Mouse (Mus musculus) thymus, postnatal 4 days (tissue): Measurements from ENCODE around the gene Rnft2.
A peak's percentile ranks its signal among the peaks of the same experiment; 100 is the strongest.

Experiments used
- DNase-seq: peaks from one replicate; pipeline ENCODE4 v3.0.0; 2021

The Rnft2 gene

DNA sequence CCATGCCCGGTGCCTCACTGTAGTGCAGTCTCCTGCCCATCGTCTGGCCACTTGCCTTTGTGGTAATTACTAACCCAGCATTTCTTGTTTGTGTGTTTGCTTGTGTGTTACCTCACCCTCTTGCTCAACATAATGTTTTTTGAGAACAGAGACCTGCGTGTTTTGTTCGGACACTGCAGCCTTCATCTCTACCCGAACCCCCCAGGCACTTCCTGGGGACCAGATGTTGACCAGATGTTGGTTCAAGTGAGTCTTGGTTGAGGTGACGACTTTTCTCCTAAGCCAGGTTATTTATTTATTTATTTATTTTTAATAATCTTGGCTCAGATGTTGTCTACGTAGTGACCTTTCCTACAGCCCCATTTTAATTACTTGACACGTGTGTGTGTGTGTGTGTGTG, 2.5 kb upstream of the Rnft2 start:
- DNase-seq, result no peak

DNA sequence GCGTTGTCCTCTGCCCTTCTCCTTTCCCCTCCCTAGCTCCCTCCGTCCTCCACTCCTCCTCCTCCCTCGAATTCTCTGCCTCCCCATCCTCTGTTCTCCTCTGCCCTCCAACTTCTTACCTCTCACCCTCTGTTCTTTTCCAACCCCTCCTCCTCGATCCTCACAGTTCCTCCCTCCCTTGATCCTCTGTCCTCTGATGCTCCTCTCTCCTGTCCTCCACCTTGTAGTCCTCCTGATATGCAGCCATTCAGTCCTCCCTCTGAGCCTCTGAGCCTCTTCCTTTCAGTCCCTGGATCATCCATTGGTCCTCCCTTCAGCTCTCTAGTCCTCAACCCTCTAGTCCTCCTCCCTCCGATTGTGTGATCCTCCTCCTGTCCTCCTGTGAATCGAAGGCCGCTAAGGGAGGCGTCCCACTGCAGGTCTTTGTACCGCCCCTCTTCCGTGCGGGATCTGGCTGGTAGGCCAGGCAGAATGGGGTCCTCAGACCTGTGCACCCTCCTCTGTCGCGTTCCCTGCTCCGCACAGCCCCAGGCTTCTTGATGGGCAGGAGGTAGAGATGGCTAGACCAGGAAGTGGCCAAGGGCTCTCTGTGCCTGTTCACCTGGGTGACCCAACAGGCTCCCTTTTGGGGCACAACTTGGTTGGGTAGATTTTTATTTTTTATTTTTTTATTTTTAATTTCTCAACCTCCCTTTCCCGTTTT, 841 bp upstream of the Rnft2 start:
- DNase-seq, result peak; percentile 19

DNA sequence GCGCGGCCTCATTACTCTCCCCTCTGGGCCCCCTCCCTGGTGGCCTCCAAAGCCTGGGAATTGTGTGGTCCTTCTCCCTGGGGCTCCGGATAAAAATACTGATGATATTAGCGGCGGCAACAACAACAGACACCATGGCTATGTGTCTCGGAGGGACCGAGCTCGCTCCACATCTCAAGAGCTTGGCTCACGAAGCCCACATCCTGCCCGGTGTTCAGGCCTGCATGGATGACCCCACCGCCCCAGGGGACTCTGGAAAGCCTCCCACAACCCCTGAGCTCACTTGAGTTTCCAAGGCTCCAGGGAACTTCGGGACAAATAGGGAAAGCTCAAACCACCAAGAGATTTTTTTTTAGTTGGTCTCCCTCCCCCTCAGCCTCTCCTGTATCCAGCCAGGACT, 5.2 kb downstream of the Rnft2 start:
- DNase-seq, result no peak

DNA sequence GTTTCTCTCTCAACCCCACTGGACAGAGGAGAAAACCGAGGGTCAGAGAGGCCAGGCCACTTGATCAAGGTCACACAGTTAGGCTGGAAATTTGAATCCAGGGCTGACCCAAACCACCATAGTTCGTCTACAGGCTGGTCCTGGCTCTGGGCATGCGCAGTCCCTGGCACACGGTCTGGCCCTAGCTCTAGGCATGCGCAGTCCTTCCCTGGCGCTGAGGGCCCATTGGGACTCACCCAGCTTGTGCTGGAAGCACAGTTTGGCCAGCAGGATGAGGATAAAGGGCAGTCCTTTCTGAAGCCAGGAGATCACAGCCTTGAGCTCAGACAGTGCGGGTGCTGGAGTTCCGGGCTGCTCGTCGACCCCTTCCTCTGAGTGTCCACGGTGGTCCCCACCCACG, 8.0 kb downstream of the Rnft2 start:
- DNase-seq, result no peak

DNA sequence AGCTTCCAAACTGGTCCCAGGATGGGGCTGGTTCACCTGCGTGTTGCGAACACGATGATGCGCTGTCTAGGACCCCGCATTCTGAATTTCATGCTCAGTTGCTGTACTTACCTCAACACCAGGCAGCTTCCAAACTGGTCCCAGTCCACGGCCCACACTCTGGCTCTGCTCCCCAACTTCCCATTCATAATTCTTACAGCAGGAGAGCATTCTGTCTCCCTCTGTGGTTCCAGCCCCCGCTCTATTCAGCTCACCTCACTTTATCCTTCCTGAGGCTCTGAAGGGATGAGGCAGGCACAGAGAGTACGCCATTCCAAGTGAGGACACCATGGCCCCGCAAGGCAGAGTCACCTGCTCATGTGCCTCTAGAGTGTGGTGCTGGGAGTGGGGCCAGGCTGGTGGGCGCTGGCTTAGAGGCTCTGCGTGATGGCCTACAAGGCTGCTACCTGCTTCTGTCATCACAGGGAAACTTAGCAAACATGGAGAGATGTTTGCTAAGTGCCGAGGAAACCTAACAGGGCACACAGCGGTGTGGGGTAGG, 14.8 kb downstream of the Rnft2 start:
- no peak for DNase-seq

DNA sequence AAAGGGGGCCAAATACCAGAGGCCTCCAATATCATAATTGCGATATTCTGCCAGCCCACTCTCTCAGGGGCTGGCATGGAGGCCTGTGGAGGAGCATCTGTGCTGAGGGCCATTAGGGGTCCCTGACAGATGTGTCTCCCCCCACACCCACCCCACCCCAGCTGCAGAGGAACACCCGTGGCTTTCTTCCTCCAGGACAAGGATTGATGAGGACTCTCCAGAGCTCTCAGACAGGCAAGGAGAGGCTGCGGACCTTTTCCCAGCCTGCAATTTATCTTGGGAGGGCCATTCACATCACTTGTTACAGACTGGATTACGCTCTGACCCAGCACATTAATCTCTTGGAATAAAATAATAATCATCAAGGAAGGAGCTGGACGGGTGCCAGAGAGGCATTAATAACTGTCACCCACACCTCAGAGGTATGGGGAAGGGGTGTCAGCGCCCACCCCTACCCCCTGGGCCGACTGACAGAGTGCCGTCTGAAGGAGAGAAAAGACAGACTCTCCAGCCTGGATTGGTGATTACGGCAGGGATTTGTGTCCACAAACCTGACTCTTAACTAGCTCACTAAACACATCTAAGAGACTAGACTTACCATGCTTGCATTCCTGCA, 21.7 kb downstream of the Rnft2 start:
- no peak for DNase-seq

DNA sequence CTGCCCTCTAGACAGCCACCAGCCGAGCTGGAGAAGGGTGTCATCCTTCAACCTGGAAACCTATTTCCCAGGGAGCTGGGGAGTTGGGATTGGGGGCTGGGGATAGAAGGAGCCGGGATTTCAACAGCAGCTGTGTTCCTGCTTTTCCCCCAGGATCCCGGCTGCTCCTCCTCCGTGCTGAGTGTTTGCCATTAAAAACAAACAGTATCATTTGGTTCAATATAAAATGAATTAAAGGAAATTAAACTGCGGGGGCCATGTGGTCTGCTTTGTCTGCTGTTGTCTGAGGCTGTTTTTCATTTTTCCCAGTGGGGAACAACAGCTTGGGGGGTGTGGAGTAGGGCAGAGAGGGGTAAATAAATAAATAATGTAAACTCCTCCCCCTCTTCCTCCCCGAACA, 27.5 kb downstream of the Rnft2 start:
- no peak for DNase-seq

DNA sequence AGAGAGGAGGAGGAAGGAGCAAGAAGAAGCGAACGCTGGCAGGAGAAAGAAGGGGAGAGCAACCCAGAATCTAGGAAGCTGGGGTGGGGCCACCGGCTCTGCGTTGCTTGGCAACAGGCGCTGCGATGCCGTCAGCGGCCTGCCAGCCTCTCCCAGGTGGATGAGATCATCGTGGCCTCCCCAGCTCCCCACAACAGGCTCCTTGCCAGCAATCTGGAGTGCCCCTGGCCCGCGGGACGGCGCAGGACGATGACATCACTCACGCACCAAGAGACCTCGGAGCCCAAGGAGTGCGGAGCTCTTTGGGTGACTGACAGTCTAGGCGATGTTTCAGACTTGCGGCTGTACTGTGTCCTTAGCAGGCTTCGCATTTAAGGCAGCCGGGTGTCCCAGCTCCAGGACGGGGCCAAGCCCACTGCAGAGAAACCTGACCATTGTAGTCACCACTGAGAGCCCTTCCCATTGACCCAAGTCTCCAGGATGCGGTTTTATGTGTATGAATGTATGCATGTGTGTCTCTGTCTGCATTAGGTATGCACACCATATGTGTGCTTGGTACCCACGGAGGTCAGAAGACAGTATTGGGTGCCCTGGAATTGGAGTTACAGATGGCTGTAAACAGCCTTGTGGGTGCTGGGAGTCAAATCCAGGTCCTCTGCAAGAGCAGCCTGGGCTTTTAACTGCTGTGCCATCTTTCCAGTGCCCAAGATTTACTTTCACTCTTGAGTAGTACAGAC, 30.3 kb downstream of the Rnft2 start:
- peak; percentile 27 for DNase-seq

DNA sequence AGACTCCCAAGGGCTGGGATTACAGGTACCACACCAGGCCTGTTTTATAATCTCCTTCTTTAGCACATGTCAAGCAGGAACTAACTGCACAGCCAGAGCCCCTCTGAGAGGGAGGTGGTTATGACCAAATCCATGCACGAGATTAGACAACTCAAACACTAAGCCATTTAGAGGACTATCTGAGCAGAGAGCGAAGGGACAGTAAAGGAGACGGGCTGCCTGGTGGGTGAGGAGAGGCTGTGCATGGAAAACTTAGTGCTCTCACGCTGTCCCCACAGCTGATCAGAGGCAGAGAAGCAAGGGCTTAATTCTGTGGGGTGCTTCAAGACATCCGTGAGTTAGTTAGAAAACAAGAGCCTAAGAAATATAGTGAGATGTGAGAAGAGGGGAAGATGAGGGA, 30.9 kb downstream of the Rnft2 start:
- no peak for DNase-seq

DNA sequence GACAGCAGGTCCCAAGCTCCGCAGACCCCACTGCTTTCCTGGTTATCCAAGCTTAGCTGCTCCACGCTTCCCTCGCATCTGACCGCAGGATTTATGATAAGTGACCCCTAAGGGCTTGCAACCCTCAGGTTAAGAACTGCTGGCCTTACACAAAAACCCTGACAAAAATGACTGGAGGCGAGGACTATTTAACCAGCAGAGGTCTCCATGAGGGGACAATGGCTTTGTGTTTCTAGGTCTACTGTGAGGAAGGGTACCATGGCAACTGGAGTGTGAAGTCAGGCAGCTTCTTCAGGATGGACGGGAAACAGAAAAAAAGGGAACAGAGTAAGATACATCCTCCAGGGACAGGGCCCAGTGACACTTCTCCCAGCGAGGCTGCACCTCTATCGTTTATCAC, 39.1 kb downstream of the Rnft2 start:
- no peak for DNase-seq

DNA sequence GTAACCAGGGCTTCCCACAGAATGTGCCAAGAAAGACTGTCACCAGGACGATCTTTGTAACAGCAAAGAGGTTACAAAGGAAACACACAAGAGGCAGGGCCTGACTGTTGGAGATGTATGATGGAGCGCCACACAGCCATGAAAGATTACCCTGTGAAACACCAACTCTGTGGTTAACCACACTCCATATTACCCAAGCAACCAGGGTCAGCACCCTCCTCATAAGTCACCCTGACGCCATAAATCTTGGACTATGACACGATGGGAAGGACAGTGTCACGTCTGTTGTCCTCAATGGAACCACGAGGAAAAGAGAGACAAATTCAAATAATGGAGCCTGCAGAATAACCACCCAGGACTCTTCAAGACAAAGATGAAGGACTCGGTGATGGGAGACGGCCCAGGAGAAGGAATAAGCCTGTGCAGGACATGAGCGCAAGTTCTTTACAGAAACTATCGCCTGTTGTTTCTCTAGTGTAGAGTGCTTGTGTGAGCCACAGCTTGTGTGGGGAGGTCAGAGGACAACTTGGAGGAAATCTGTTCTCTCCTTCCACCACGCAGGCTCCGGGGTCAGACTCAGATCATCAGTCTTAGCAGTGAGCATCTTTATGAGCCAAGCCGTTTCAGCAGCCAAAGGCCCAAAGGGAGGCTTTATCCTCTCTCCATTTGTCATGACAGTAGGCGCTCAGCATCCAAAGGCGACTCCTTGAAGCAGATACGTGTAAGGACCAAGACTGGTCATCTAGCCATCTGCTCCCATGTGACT, 40.1 kb downstream of the Rnft2 start:
- no peak for DNase-seq

DNA sequence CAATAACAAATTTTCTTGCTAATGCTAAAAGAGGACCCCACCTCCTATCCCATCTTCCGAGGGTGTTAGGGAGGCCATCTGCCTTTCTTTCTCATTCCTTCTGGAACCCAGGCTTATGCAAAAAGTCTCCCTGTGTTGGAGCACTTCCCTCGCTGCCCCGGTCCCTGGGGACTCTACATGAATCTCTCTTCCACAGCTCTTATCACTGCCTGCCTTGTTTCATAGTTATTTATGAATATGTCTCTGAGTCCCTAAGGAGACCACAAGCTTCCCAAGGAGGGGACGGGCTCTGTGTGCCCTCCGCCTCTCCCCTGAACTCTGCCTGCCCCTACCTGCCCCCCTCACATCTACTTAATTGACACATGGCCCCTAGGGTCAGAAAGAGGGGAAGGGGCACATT, 45.2 kb downstream of the Rnft2 start:
- no peak for DNase-seq

DNA sequence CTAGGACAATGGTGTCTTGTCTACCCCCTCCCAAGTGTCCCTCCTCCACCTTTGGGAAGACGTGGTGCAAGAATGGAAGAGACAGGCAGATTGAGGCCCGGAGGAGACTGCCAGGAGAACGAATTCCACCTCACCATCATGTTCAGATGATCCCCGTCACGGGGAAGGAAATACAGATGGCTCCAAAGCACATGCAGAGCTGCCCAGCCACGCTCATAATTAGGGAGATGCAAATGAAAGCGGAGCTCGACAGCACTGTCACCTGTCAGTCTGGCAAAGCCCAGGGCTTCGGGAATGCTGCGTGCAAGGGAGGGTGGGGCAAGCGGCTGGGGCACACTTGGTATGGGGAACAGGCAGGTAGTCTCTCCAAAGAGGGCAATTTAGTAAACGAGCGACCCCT, 47.5 kb downstream of the Rnft2 start:
- DNase-seq, result no peak

DNA sequence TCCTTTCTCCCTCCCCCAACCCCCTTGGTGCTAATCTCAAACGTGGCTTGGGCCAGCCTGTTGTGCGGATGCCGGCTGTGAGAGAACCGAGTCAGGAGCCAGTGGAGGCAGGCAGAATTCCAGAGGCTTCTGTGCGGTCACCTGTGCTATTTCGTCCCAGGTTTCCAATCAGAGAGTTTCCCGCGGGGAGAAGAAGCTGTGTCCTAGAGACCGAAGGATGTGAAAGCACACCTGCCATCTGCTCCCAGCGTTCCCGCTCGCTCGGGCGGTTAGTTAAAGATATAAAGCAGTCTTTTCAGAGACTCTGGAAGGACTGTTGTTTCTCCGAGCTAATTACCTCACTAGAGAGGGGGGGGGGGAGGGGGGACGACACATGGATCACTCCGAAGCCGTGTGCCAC, 52.7 kb downstream of the Rnft2 start:
- DNase-seq, result no peak

DNA sequence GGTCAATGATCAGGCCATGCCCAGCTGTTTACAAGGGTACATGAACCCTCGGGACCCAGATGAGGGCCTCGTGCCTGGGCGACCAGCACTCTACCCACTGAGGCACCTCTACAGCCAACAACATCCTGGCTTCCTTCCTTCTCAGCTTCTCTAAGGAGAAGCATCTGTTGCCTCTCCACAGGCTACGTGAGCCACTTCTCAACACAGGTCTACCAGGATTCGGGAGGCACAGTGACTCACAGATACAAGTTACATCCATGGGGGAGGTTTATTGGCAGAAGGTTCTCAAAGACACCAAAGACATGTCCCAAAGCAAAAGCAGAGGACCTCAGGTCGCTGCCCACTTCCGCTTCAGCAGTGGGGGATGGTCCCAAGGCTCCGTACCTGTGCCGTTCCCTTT, 54.4 kb downstream of the Rnft2 start:
- DNase-seq, result no peak

DNA sequence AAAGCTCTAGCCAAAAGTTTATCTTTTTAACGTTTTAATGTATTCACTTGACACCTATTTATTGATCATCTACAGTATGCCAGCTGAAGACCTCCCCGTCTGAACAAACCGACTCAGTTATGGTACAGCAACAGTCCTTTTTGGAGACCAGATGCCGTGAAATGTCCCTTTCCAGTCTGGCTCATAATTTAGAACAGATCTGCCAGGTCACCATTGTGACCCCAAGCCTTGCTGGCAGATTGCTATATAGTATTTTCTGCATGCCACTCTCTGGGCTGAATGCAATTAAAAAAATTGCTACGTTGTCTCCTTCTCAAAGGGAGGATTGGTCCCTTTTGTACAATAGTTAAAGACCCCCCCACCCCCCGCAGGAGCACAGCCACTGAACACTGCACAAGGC, 56.6 kb downstream of the Rnft2 start:
- no peak for DNase-seq

DNA sequence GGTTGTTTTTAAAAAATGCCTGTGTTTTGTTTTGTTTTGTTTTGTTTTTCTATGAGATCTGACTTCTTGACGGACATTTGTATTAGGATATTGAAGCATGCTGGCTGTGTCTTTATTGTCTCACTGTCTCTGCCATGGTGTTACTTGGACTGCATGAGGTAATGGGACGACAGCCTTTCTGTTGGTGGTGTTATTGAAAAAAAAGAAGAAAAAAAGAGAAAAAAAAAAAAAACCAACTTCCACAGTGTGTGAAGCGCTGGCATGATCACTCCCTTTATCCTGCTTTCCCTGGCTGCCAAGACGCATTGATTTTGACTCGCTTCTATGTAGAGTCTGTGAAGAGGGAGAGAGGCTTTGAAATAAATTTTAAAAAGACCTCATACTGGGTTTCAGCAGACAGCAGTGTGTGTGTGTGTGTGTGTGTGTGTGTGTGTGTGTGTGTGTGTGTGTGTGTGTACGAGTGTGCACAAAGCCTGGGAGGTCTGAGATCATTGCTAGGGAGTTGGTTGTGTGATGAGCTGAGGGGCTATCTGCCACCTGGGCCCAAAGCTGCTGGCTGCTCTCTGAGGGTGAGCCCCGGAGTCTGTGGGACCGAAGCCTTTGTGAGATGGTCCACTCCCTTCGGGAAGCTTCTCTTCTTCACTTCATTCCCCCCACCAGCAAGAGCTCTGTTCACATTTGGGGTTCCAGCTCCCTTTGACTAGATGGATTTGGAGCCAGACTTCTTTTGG, 57.8 kb downstream of the Rnft2 start:
- no peak for DNase-seq

DNA sequence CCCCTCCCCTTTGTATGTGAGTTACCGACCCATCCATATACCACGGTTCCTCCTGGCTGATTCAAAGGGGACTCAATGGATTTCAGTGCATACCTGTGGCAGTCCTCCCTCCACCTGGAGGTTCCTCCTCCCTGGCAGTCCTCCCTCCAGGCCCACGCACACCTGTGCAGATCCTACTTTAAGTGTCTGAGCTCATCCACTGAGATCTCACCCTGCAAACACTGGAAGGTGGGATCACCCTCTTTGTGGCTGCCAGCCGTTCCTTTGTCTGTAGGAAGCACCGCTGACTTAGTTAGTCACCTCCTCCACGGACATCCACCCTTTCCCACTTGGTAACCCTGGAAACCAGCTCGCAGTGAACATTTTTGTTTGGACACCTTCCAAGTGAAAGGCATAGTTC, 67.3 kb downstream of the Rnft2 start:
- DNase-seq, result no peak

DNA sequence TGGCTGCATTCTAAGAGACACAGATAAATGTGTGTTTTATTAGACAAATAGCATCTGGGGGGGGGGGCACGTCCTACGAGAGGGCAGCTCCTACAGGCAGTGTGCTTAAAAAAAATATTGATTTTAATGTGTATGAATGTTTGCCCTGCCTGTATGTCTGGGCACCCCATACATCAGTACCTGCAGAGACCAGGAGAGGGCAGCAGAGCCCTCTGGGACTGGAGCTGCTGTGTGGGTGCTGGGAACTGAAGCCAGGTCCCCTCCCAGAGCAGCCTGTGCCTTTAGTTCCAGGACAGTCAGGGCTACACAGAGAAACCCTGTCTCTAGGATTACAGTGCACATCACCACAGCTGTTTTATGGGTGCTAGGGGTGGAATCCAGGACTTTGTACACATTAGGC, 69.8 kb downstream of the Rnft2 start:
- DNase-seq, result peak; percentile 30

DNA sequence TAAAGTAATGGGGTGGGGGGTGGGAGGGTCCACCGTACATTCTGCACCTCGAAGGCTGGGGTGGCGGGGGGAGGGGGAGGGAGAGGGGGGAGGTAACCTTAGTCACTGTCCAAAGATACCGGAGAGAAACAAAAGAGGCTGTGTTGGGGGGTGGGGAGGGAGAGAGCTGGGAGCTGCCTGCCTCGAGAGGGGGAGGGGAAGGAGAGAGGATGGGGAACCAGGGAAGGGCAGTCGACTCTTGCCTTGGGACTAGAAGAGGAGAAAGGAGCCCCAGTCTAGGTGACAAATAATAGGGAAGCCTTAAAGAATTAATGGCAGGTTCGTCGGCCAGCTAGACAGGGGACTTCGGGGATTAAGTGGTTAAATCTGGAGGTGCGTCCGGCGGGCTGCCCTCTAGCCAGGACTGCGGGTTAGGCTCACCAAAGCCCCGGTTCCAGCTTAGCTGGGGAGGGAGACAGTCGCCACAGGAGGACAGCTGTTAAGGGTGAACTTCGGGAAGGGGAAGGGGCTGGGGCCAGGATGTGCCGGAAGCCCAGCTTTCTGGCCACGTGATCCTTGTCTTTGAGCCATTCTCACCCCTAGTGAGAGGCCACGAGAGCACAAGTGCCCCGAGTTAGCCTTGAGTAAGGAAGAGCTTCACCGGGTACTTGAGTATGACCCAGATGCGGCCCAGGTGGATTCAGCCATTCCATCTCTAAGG, 70.5 kb downstream of the Rnft2 start:
- no peak for DNase-seq

DNA sequence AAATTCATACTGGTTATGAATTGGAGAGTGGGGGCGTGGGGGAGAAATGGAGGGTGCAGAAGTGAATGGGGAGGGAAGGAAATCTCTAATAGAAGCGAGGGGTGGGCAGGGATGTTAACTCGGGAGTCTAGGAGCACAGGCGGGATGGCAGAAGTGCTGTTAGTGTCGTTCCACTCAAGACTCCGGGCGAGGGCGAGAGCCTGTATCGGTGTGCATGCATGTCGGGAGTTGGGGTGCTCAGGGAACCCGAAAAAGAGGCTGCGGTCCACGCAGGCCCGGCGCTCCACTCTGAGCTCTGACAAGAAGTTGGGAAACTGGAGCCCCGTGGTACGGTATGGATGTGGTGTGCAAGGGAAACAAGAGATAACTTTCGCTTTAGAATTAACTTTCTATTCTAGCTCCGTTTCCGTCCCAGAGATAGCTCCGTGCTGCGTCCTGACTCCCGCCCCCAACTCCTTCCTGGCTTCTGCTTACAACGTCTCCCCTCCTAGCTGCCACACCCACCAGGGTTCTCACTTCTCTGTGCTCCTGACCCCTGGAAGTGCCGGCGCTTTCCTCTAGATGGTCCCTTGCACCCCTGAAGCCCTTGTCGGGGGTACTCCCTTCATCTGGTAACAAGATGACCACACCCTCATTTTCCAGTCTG, 72.7 kb downstream of the Rnft2 start:
- peak; percentile 18 for DNase-seq
